Mouse (Mus musculus): ENCODE measurements around the gene Auts2. TPM values are rescaled to one million over a fixed set of nuclear protein-coding genes. Genes with fewer than 3 reads are reported as not detected.

The Auts2 gene
- polyA plus RNA-seq, 1 experiment from 2014 or later: 95.1 TPM

DNA sequence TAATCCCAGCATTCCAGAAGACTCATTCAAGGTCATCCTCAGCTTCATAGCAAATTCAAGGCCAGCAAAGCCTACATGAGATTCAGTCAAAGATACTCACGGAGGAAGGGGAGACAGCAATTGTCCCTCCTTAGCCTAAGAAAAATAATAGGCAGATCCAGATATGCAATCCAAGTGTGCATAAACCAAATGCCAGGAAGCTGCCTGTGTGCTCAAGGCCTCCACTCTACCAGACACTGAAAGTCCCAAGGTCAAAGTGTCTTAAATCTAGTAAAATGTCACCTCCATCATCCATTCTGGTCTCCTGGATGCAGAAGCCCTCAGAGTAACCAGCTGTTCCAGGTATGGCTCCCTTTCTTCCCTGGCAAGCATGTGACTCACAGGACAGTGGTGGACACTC, 50.4 kb downstream of the Auts2 start:
- WGBS: 91% methylated on average over 1 of the region's 1 CpGs
- H3K36me3 ChIP-seq (ENCODE audit: poor library complexity, severe bottlenecking): no peaks in the 10 kb centered on the region
- no peak overlapping the region for H3K4me3 ChIP-seq
- no peak overlapping the region for H3K27ac ChIP-seq
- H3K27me3 ChIP-seq: no peaks in the 10 kb centered on the region
- no peak overlapping the region for H3K4me2 ChIP-seq
- H3K4me1 ChIP-seq: peaks cover 50% of the 10 kb centered on the region
- no peak for ATAC-seq
- H3K9ac ChIP-seq: no peak overlapping the region
- no peaks in the 10 kb centered on the region for H3K9me3 ChIP-seq (replicated peaks)

DNA sequence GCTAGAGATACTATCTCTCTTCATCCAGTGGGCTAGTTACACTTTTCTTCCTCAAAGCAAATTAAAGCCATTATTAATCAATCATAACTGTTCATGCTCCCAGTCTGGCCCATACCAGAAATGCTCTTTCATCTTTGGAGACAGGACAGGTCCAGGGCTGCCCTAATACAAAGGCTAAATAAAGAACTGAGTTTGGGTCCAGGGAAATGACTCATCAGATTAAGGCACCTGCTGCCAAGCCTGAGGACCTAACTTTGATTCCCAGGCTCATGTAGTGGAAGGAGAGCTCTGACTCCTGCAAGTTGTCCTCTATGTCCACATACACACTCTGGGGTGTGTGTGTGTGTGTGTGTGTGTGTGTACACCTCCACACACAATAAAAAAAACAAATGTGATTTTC, 51.1 kb downstream of the Auts2 start:
- no peak overlapping the region for H3K4me2 ChIP-seq
- no peaks in the 10 kb centered on the region for H3K36me3 ChIP-seq (ENCODE audit: poor library complexity, severe bottlenecking)
- H3K4me3 ChIP-seq: no peak overlapping the region
- H3K27ac ChIP-seq: no peak overlapping the region
- ATAC-seq: no peak
- H3K4me1 ChIP-seq: peaks cover 56% of the 10 kb centered on the region
- no peak overlapping the region for H3K9ac ChIP-seq
- no peaks in the 10 kb centered on the region for H3K27me3 ChIP-seq
- H3K9me3 ChIP-seq (replicated peaks): no peaks in the 10 kb centered on the region

DNA sequence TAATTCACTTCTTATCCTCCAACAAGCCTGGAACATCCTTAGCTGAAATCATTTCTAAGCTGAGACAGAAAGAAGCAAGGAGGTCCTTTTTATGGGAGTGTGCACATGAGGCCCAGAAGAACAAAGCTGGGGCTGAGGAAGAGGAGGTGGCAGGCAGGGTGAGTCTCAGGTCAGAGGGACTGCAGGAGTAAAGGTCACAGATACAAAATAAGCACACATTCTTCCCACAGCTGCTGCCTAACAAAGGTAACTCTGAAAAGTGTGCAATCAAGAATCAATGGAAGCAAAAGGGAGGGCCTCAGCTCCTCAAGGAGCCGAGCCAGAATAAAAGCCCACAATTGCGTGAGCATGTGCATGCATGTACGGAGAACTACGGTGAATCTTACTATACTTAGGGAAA, 51.6 kb downstream of the Auts2 start:
- Histone ChIP-seq H3K27ac (no peak overlapping the region), H3K4me3 (no peak overlapping the region), H3K4me2 (no peak overlapping the region), H3K9me3 (replicated peaks) (no peaks in the 10 kb centered on the region), H3K27me3 (no peaks in the 10 kb centered on the region), H3K4me1 (peaks cover 59% of the 10 kb centered on the region), H3K9ac (no peak overlapping the region), H3K36me3 (ENCODE audit: poor library complexity, severe bottlenecking) (no peaks in the 10 kb centered on the region)
- no peak for ATAC-seq
- WGBS: 13% methylated on average over 4 of the region's 4 CpGs

DNA sequence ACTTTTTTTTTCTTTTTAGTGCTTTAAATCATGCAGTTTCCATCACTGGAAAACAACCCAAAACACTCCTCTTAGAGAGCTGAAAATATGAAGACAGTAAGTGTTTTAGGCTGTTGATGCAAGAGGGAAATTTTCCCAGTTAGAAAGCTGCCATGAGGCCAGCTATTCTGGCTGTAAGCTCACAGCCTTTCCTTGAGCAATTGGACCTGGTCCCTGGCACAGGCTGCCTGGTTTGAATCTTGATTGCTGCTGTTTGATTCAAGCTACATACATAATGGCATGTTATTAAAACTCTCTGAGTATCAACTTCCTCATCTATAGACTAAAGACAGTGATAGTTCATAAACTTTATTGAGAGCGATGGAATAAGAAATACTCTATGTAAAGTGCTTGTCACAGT, 52.8 kb downstream of the Auts2 start:
- no peaks in the 10 kb centered on the region for H3K36me3 ChIP-seq (ENCODE audit: poor library complexity, severe bottlenecking)
- H3K27me3 ChIP-seq: no peaks in the 10 kb centered on the region
- no peaks in the 10 kb centered on the region for H3K9me3 ChIP-seq (replicated peaks)
- H3K27ac ChIP-seq: no peak overlapping the region; the same call in 1 of the 2 replicates
- WGBS: 90% methylated on average over 1 of the region's 1 CpGs
- no peak overlapping the region for H3K4me2 ChIP-seq
- no peak for ATAC-seq
- H3K4me1 ChIP-seq: peaks cover 63% of the 10 kb centered on the region
- H3K4me3 ChIP-seq: no peak overlapping the region
- H3K9ac ChIP-seq: no peak overlapping the region

DNA sequence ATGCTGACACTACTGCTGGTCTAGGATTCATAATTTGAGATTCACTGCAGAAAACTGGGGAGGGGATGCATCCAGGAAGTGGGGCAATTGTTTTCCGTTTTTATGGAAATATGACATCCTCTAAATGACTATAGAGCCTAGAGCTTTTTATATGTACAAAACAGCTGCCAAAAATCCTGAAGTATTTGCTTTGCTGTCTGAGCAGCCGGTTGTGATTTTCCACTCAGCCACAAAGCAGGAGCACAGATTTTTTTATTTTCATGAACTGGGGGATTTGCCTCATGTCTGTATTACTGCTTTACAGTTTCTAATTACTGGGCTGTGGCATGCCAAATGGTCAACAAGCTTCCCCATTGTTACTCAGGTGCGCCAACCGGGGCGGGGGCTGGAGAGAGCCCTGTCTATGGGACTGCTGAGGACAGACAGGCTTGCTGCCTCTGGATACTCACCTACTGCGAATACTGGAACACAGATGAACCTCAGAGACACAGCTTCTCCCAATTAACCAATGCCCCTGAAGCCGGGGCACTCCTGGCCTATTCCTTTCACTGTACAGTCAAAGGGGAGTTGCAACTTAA, 53.3 kb downstream of the Auts2 start:
- no peak for ATAC-seq
- Histone ChIP-seq H3K4me3 (no peak overlapping the region), H3K36me3 (ENCODE audit: poor library complexity, severe bottlenecking) (no peaks in the 10 kb centered on the region), H3K4me1 (peaks cover 63% of the 10 kb centered on the region), H3K27ac (no peak overlapping the region; the same call in 1 of the 2 replicates), H3K9me3 (replicated peaks) (no peaks in the 10 kb centered on the region), H3K9ac (no peak overlapping the region), H3K4me2 (no peak overlapping the region), H3K27me3 (no peaks in the 10 kb centered on the region)
- WGBS: 49% methylated on average over 7 of the region's 7 CpGs

DNA sequence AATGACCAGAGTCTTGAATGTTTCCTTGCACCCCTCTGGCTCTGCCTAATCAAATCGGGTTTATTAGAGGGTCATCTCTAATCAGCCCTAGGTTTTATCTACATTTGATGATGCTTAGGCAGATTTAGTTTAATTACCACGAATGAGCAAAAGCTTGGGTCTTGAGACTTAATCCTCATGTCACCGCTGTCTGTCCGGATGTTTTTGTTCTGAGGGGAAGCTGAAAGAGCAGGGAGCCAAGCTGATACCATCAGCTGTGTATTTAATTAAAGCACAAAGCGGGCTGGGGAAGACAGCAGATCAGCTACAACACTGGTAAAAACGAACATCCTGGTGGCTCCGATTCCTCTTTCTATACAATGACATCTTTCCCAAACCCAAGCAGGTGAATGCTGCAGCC, 56.3 kb downstream of the Auts2 start:
- Histone ChIP-seq H3K4me2 (no peak overlapping the region), H3K4me3 (no peak overlapping the region), H3K4me1 (peaks cover 70% of the 10 kb centered on the region), H3K9me3 (replicated peaks) (no peaks in the 10 kb centered on the region), H3K27ac (no peak overlapping the region), H3K36me3 (ENCODE audit: poor library complexity, severe bottlenecking) (no peaks in the 10 kb centered on the region), H3K27me3 (no peaks in the 10 kb centered on the region), H3K9ac (no peak overlapping the region)
- no peak for ATAC-seq
- WGBS: 8% methylated on average over 7 of the region's 7 CpGs

DNA sequence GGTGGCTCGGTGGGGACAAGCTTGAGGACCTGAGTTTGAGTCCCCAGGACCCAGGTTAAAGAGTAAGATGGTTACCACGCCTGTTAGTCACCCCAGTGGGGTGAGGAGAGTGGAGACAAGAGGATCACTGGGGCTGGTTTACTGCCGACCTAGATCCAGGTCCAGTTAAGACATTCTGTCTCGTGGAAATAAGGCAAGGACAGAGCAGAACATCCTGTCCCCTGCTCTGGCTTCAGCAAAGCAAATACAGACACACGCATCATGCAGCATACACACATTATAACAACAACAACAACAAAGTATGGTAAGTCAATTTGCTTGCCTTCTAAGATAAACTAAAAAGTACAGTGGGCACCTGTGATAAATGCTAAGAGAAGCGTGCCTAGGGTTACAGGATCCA, 57.1 kb downstream of the Auts2 start:
- no peak for ATAC-seq
- no peak overlapping the region for H3K27ac ChIP-seq
- WGBS: 83% methylated on average over 6 of the region's 6 CpGs
- no peaks in the 10 kb centered on the region for H3K36me3 ChIP-seq (ENCODE audit: poor library complexity, severe bottlenecking)
- no peaks in the 10 kb centered on the region for H3K9me3 ChIP-seq (replicated peaks)
- H3K4me1 ChIP-seq: peaks cover 68% of the 10 kb centered on the region
- H3K4me3 ChIP-seq: no peak overlapping the region
- H3K27me3 ChIP-seq: no peaks in the 10 kb centered on the region
- no peak overlapping the region for H3K4me2 ChIP-seq
- no peak overlapping the region for H3K9ac ChIP-seq

DNA sequence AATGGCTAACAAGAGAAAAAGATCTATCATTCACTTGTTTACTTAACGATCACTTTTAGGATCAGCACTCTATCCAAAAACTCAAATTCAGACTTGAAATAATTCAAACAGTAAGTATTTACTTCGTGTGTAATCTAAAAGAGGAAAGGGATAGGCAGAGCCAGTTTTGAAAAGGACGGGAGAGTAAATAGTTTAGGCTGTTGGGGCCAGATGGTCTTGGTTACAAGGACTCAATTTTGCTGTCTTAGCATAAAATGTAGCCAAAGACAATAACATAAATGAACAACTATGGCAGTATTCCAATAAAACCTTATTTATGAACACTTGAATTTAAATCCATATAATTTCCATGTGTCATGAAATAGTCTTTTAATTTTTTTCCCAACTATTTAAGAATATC, 57.7 kb downstream of the Auts2 start:
- 74% methylated on average over 3 of the region's 3 CpGs for WGBS
- no peak overlapping the region for H3K9ac ChIP-seq
- no peak overlapping the region for H3K4me2 ChIP-seq
- H3K27me3 ChIP-seq: no peaks in the 10 kb centered on the region
- ATAC-seq: no peak
- peaks cover 68% of the 10 kb centered on the region for H3K4me1 ChIP-seq
- no peak overlapping the region for H3K4me3 ChIP-seq
- no peaks in the 10 kb centered on the region for H3K9me3 ChIP-seq (replicated peaks)
- no peak overlapping the region for H3K27ac ChIP-seq
- no peaks in the 10 kb centered on the region for H3K36me3 ChIP-seq (ENCODE audit: poor library complexity, severe bottlenecking)

DNA sequence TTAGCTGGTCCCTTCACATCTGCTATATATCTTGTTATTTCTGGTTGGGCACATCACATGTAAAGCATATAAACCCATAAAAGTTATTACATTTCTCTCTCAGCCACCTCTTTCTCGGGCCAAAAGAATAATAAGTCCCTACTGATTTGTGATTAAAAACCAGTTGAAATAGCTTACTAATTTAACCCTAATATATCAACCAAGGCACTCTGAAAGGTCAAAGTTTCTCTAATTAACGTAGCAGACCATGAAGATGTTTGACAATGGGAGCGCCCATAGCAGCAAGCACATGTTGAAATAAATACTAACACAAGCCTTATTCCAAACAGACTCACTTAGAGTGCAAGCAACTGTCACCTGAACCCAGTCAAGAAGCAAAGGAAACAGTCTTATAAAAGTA, 61.7 kb downstream of the Auts2 start:
- Histone ChIP-seq H3K27ac (no peak overlapping the region), H3K4me3 (no peak overlapping the region), H3K27me3 (no peaks in the 10 kb centered on the region), H3K4me2 (no peak overlapping the region), H3K9me3 (replicated peaks) (no peaks in the 10 kb centered on the region), H3K9ac (no peak overlapping the region), H3K36me3 (ENCODE audit: poor library complexity, severe bottlenecking) (no peaks in the 10 kb centered on the region), H3K4me1 (peaks cover 64% of the 10 kb centered on the region)
- WGBS: 64% methylated on average over 3 of the region's 3 CpGs
- no peak for ATAC-seq

DNA sequence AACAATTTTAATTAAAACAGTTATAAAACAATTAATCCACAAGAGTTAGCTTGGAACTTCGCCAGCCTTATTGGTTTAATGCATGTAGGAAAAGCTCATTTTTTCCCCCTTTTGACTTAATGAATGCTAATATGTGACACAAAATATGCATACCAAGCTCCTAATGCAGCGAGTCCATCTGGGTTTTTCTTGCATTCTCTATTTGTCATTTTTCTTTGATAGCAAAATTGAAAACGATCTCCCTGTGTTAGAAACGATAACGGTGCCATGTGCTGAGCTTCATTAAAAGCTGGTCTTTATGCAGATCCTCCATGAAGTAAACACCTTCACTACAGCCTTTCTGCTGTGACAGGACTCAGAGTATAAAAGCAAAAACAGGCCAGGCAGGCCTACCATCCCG, 62.7 kb downstream of the Auts2 start:
- H3K27me3 ChIP-seq: no peaks in the 10 kb centered on the region
- peak overlapping the region; percentile 60 for H3K27ac ChIP-seq
- peaks cover 61% of the 10 kb centered on the region for H3K4me1 ChIP-seq
- no peak overlapping the region for H3K4me3 ChIP-seq
- ATAC-seq: no peak; the same call in 1 of the 2 replicates
- no peaks in the 10 kb centered on the region for H3K36me3 ChIP-seq (ENCODE audit: poor library complexity, severe bottlenecking)
- no peaks in the 10 kb centered on the region for H3K9me3 ChIP-seq (replicated peaks)
- 25% methylated on average over 6 of the region's 6 CpGs for WGBS
- H3K4me2 ChIP-seq: 0 out of 2 replicates have a peak overlapping the region, but pooled peaks have one; percentile 4
- no peak overlapping the region for H3K9ac ChIP-seq

DNA sequence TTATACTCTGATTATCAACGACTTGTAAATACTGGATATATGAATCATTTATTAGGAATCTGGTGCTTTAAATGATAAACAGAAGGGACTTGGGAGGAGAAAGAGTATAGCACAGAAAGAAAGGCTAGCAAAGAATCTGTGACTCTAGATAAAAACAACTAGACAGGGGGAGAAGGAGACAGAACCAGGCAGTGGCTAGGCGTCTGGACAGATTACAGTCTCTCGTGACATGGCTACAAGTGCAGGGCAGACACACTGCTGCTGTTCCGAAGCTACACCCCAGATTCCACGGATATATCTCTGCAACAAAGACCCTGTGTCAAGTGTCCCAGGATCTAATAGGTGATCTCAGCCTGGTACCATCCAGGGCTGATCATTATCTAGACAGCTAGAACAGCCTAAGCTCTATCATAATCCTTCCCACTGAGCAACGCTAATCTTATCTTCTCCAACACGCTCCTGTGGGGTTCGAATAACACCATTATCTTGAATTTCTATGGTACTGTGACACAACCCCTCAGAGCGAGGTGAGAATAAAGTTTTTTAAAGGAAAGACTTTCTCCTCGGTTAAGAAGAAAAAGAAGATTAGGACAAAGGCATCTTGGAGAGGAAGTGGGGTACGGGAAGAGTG, 63.8 kb downstream of the Auts2 start:
- ATAC-seq: no peak
- no peak overlapping the region for H3K27ac ChIP-seq
- H3K4me2 ChIP-seq: no peak overlapping the region
- H3K27me3 ChIP-seq: no peaks in the 10 kb centered on the region
- no peaks in the 10 kb centered on the region for H3K36me3 ChIP-seq (ENCODE audit: poor library complexity, severe bottlenecking)
- H3K4me3 ChIP-seq: no peak overlapping the region
- H3K9me3 ChIP-seq (replicated peaks): no peaks in the 10 kb centered on the region
- no peak overlapping the region for H3K9ac ChIP-seq
- WGBS: 42% methylated on average over 11 of the region's 11 CpGs
- H3K4me1 ChIP-seq: peaks cover 57% of the 10 kb centered on the region

DNA sequence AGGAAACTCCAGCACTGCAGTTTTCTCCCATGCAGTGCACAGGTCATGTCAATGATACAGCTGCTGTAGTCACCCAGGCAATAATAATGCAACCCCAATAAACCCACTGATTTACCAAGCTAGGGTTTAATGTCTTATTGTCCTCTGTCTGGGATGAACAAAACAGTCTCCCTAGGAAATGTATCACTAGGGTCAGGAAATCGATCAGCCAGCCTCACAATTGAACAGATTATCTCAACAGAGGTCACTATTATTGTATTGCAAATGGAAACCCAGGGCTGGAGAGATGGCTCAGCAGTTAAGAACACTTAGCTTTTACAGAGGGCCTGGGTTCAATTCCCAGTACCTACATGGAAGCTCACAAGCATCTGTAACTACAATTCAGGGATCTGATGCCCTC, 65.6 kb downstream of the Auts2 start:
- Histone ChIP-seq H3K4me1 (peaks cover 63% of the 10 kb centered on the region), H3K9ac (no peak overlapping the region)
- WGBS: 0% methylated on average over 1 of the region's 1 CpGs

DNA sequence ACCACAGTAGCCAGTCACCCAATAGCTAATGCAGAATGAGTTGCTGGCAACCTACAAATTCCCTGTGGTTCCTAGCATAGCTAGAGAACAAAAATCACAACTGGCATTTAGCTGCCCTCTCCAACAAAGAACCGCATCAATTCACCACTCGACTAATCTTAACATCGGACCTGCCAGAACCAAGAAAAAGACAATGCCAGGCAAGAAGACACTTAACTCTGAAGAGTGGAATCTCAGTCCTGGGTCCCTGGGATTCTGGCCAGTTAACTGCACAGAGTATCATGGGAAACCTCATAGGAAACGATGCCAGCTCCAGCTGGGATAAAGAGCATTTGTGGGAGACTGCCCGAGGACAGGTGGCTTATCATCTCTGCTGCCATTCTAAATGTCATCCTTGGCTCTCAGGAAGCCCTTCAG, 70.2 kb downstream of the Auts2 start:
- Histone ChIP-seq H3K27me3 (no peaks in the 10 kb centered on the region), H3K4me1 (peaks cover 41% of the 10 kb centered on the region), H3K4me2 (no peak overlapping the region), H3K36me3 (ENCODE audit: poor library complexity, severe bottlenecking) (no peaks in the 10 kb centered on the region), H3K9me3 (replicated peaks) (no peaks in the 10 kb centered on the region), H3K27ac (peak overlapping the region; percentile 54), H3K9ac (no peak overlapping the region), H3K4me3 (no peak overlapping the region)
- ATAC-seq: no peak
- 44% methylated on average over 5 of the region's 5 CpGs for WGBS

More for the DNA sequence above, 65.6 kb downstream of the Auts2 start:
- H3K27me3 ChIP-seq: no peaks in the 10 kb centered on the region
- ATAC-seq: no peak
- no peak overlapping the region for H3K27ac ChIP-seq
- no peaks in the 10 kb centered on the region for H3K36me3 ChIP-seq (ENCODE audit: poor library complexity, severe bottlenecking)
- no peak overlapping the region for H3K4me3 ChIP-seq
- H3K4me2 ChIP-seq: no peak overlapping the region
- H3K9me3 ChIP-seq (replicated peaks): no peaks in the 10 kb centered on the region

Data from forebrain, embryonic 13.5 days (tissue).